Mouse (Mus musculus) hindbrain, embryonic 13.5 days (tissue): Measurements from ENCODE around the gene Prr22. TPM values are rescaled to one million over a fixed set of nuclear protein-coding genes. Genes with fewer than 3 reads are reported as not detected.
A peak's percentile ranks its signal among the peaks of the same experiment; 100 is the strongest.

Source experiments
- ATAC-seq: fragments of 200-750 bp; cut with Nextera tagmentation; 2 replicates; pipeline ENCODE4 v1.8.0; 2017; ENCODE audit warnings: moderate TSS enrichment; ENCODE audit not compliant: low FRiP score
- H3K27ac ChIP-seq: fragments of 300-500 bp; sonication (generic); 2 replicates; pipeline ENCODE4 v1.5.1; 2015; ENCODE audit warnings: inconsistent platforms, mild to moderate bottlenecking, moderate library complexity
- H3K27me3 ChIP-seq: fragments of 300-500 bp; sonication (generic); 2 replicates; pipeline ENCODE4 v1.6.1; 2015; ENCODE audit warnings: mild to moderate bottlenecking, inconsistent platforms
- H3K36me3 ChIP-seq: fragments of 300-500 bp; sonication (generic); 2 replicates; pipeline ENCODE4 v1.6.1; 2015; ENCODE audit warnings: mild to moderate bottlenecking, inconsistent platforms
- H3K4me1 ChIP-seq: fragments of 300-500 bp; sonication (generic); replicated peaks from 2 replicates; pipeline ENCODE4 v1.6.1; 2015; ENCODE audit warnings: inconsistent platforms
- H3K4me2 ChIP-seq: fragments of 300-500 bp; sonication (generic); 2 replicates; pipeline ENCODE4 v1.6.1; 2015; ENCODE audit warnings: inconsistent platforms, mild to moderate bottlenecking, moderate library complexity
- H3K4me3 ChIP-seq: fragments of 300-500 bp; sonication (generic); 2 replicates; pipeline ENCODE4 v1.5.1; 2015; ENCODE audit warnings: mild to moderate bottlenecking, inconsistent platforms
- H3K9ac ChIP-seq: fragments of 300-500 bp; sonication (generic); 2 replicates; pipeline ENCODE4 v1.6.1; 2015; ENCODE audit warnings: mild to moderate bottlenecking, inconsistent platforms
- H3K9me3 ChIP-seq: fragments of 300-500 bp; sonication (generic); 2 replicates; pipeline ENCODE4 v1.6.1; 2016; ENCODE audit warnings: inconsistent platforms
- WGBS: fragments of 180-500 bp; shearing (Covaris S2); methylation state at CpG from one replicate; pipeline ENCODE4 v1.1.7; 2015; 5-methylcytosine and 5-hydroxymethylcytosine counted together
- polyA plus RNA-seq: library from polyadenylated mRNA; unstranded; fragments of >200 nt; fragmentation: Nextera tagmentation; extraction: Ambion mirVana; gene quantifications from 2 replicates; pipeline ENCODE4 v1.2.1, GENCODE M21; 2015

The Prr22 gene
- polyA plus RNA-seq, 1 experiment from 2014 or later, result 1.0 TPM

GRCm38 (mm10) chr17:56762769-56763731, 7.0 kb upstream of the Prr22 start:
- H3K4me3 ChIP-seq, result 0 out of 2 replicates have a peak overlapping the region, but pooled peaks have one; percentile 48
- no peak for ATAC-seq
- H3K27me3 ChIP-seq, result peaks cover 30% of the 10 kb centered on the region
- H3K4me1 ChIP-seq, result peaks cover 36% of the 10 kb centered on the region
- H3K9me3 ChIP-seq, result no peaks in the 10 kb centered on the region
- no peak overlapping the region for H3K9ac ChIP-seq
- H3K4me2 ChIP-seq, result peak overlapping the region; percentile 70
- WGBS, result 47% methylated on average over 27 of the region's 27 CpGs
- H3K27ac ChIP-seq, result peak overlapping the region; percentile 96
- peaks cover 18% of the 10 kb centered on the region for H3K36me3 ChIP-seq

GRCm38 (mm10) chr17:56763741-56764250, 6.3 kb upstream of the Prr22 start:
- H3K27me3 ChIP-seq, result peaks cover 22% of the 10 kb centered on the region
- no peak overlapping the region for H3K9ac ChIP-seq
- H3K9me3 ChIP-seq, result no peaks in the 10 kb centered on the region
- peak overlapping the region; percentile 96; the same call in 1 of the 2 replicates for H3K27ac ChIP-seq
- H3K4me2 ChIP-seq, result peak overlapping the region; percentile 62
- H3K36me3 ChIP-seq, result peaks cover 25% of the 10 kb centered on the region
- 78% methylated on average over 8 of the region's 8 CpGs for WGBS
- ATAC-seq, result no peak
- peaks cover 29% of the 10 kb centered on the region for H3K4me1 ChIP-seq
- H3K4me3 ChIP-seq, result peak overlapping the region; percentile 69

- Histone ChIP-seq H3K36me3 (peaks cover 34% of the 10 kb centered on the region), H3K4me1 (peaks cover 29% of the 10 kb centered on the region), H3K4me3 (peak within 1 kb of the TSS; percentile 69), H3K27ac (peak within 1 kb of the TSS; percentile 96), H3K9ac (peak within 1 kb of the TSS; percentile 85), H3K9me3 (no peaks in the 10 kb centered on the region), H3K4me2 (peak within 1 kb of the TSS; percentile 62), H3K27me3 (peaks cover 13% of the 10 kb centered on the region)
- peak; percentile 84 for ATAC-seq
- WGBS, result 3% methylated on average over 57 of the region's 58 CpGs
These were observed 5.3 kb upstream of the Prr22 start, which contains the start of gene Dus3l for GRCm38 (mm10) chr17:56764474-56765354. Gene Dus3l, plus strand, starts transcription at chr17:56764757.

DNA sequence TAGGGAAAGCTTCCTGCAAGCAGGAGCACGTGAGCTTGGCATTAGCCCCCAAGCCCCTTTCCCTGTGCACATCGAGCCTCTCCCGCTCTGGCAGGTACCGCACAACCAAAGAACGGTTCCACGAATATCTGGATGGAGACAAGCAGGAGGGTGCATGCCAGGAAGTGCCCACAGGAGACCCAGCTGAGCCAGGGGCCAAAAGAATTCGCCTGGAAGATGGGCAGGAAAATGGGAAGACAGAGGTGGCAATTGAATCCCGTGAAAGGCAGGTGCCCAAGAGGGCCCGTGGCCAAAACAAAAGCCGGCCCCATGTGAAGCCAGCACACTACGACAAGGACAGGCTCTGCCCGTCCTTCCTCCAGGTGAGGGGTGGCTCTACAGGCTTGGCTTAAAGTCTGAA, 4.6 kb upstream of the Prr22 start:
- peak; percentile 4 for ATAC-seq
- peak overlapping the region; percentile 85 for H3K9ac ChIP-seq
- 55% methylated on average over 12 of the region's 12 CpGs for WGBS

DNA sequence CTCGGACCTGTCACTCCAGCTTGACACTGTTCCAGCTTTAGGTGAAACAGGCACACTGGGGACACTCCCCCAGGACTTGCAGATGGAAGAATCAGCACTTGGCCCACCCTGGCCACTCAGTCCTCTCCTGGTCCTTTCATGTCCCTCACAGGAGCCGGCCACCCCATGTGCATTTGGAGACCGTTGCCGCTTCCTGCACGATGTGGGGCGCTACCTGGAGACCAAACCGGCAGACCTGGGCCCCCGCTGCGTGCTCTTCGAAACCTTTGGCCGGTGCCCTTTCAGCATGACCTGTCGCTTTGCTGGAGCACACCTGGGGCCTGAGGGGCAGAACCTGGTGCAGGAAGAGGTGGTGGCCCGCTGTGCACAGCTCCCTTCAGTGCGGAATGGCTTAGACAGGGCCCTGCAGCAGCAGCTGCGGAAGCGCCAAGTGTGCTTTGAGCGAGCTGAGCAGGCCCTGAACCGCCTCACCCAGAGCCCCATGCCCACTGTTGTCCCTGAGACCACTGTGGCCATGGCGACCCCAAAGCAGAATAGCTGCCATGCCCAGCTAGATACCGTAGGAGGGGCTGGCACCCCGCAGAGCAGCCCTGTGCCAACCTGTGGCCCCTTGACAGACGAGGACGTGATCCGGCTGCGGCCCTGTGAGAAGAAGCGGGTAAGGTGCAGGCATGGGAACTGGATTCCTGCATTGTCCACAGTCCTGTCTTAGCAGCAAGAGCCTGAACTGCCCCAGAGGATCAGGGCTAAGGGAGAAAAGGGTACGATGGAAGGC, 3.2 kb upstream of the Prr22 start:
- H3K4me1 ChIP-seq, result peaks cover 25% of the 10 kb centered on the region
- WGBS, result 93% methylated on average over 27 of the region's 27 CpGs
- H3K27me3 ChIP-seq, result no peaks in the 10 kb centered on the region
- ATAC-seq, result no peak
- peaks cover 55% of the 10 kb centered on the region for H3K36me3 ChIP-seq
- H3K4me2 ChIP-seq, result no peak overlapping the region
- no peak overlapping the region for H3K9ac ChIP-seq
- H3K4me3 ChIP-seq, result no peak overlapping the region
- H3K9me3 ChIP-seq, result no peaks in the 10 kb centered on the region
- no peak overlapping the region for H3K27ac ChIP-seq

More for the DNA sequence above, 4.6 kb upstream of the Prr22 start:
- Histone ChIP-seq H3K36me3 (peaks cover 41% of the 10 kb centered on the region), H3K9me3 (no peaks in the 10 kb centered on the region), H3K4me1 (peaks cover 29% of the 10 kb centered on the region), H3K27ac (peak overlapping the region; percentile 96), H3K4me2 (peak overlapping the region; percentile 62), H3K4me3 (peak overlapping the region; percentile 69), H3K27me3 (peaks cover 6% of the 10 kb centered on the region)

- Histone ChIP-seq H3K27ac (no peak overlapping the region), H3K4me1 (peaks cover 20% of the 10 kb centered on the region), H3K4me2 (no peak overlapping the region), H3K9ac (no peak overlapping the region), H3K4me3 (no peak overlapping the region), H3K9me3 (no peaks in the 10 kb centered on the region), H3K27me3 (no peaks in the 10 kb centered on the region), H3K36me3 (peaks cover 55% of the 10 kb centered on the region)
- 94% methylated on average over 29 of the region's 29 CpGs for WGBS
- ATAC-seq, result no peak
These were observed 2.4 kb upstream of the Prr22 start for GRCm38 (mm10) chr17:56767531-56768135.

DNA sequence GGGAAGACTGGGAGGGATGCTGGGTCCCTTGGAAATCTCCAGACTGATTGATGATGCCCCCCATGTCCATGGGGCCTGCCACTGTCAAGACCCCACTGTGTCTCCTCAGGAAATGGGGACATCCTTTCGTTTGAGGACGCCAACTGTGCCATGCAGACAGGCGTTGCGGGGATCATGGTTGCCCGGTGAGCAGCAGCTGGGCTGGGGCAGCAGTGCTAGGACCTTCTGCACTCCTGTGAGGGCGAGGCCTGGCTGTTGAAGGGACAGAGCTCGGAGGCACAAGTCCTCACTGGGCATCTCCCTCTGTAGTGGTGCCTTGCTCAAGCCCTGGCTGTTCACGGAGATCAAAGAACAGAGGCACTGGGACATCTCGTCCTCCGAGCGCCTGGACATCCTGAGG, 1.1 kb upstream of the Prr22 start:
- no peaks in the 10 kb centered on the region for H3K27me3 ChIP-seq
- H3K4me1 ChIP-seq, result peaks cover 9% of the 10 kb centered on the region
- no peak overlapping the region for H3K27ac ChIP-seq
- H3K9me3 ChIP-seq, result no peaks in the 10 kb centered on the region
- WGBS, result 90% methylated on average over 11 of the region's 11 CpGs
- H3K36me3 ChIP-seq, result peaks cover 55% of the 10 kb centered on the region
- H3K4me3 ChIP-seq, result no peak overlapping the region
- ATAC-seq, result no peak
- no peak overlapping the region for H3K9ac ChIP-seq
- no peak overlapping the region for H3K4me2 ChIP-seq

GRCm38 (mm10) chr17:56777568-56777967, 7.5 kb downstream of the Prr22 start:
- Histone ChIP-seq H3K4me2 (no peak overlapping the region), H3K9ac (no peak overlapping the region), H3K9me3 (no peaks in the 10 kb centered on the region), H3K4me3 (no peak overlapping the region), H3K4me1 (no peaks in the 10 kb centered on the region), H3K36me3 (peaks cover 28% of the 10 kb centered on the region), H3K27ac (no peak overlapping the region), H3K27me3 (no peaks in the 10 kb centered on the region)
- ATAC-seq, result no peak
- 90% methylated on average over 11 of the region's 11 CpGs for WGBS

DNA sequence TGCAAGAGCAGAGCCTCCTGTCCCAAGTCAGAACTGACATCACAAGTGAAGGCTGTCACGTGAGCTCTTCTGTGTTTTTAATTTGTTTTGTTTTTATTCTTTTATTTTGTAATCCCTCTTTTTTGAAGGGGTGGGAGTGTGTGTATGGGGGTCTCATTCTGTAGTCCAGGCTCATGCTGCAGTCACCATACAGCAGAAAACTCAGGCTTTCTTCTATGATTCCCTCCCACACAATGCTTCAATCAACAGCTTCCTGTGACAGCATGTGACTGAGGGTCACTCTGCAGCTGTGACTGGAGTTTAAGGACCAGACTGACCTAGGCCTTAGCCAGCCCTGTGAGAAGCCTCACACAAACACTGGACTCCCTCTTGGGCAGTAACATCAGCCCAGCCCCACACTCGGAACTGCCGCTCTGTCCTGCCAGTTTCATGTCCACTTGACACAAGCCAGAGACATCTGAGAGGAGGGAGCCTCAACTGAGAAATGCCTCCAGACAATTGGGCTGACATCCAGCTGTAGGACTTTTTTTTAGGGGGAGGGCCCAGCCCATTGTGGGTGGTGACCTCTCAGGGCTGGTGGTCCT, 8.8 kb downstream of the Prr22 start:
- H3K9me3 ChIP-seq, result no peaks in the 10 kb centered on the region
- H3K9ac ChIP-seq, result no peak overlapping the region
- H3K27ac ChIP-seq, result no peak overlapping the region
- 40% methylated on average over 3 of the region's 3 CpGs for WGBS
- no peak for ATAC-seq
- no peaks in the 10 kb centered on the region for H3K27me3 ChIP-seq
- peaks cover 28% of the 10 kb centered on the region for H3K36me3 ChIP-seq
- H3K4me1 ChIP-seq, result no peaks in the 10 kb centered on the region
- H3K4me2 ChIP-seq, result no peak overlapping the region
- no peak overlapping the region for H3K4me3 ChIP-seq

- Histone ChIP-seq H3K4me1 (no peaks in the 10 kb centered on the region), H3K4me2 (no peak overlapping the region), H3K9ac (no peak overlapping the region), H3K9me3 (no peaks in the 10 kb centered on the region), H3K4me3 (no peak overlapping the region), H3K27me3 (no peaks in the 10 kb centered on the region), H3K36me3 (peaks cover 31% of the 10 kb centered on the region), H3K27ac (no peak overlapping the region)
- ATAC-seq, result no peak
- WGBS, result 89% methylated on average over 13 of the region's 13 CpGs
These were observed 10.4 kb downstream of the Prr22 start for GRCm38 (mm10) chr17:56780291-56780978.
